Mouse (Mus musculus) stomach, postnatal 0 days (tissue): ENCODE data around the gene Tdp1.

Source experiments
- CTCF ChIP-seq: IDR thresholded peaks from 2 replicates; pipeline ENCODE4 v1.5.1; 2016; ENCODE audit warnings: antibody characterized with exemption, low read depth, mild to moderate bottlenecking, moderate library complexity
- EP300 ChIP-seq: optimal IDR thresholded peaks from 2 replicates; pipeline ENCODE3; 2016; ENCODE audit warnings: antibody characterized with exemption

GRCm38 (mm10) chr12:99988144-99988543 lies 103.8 kb downstream of the Tdp1 start:
- no peak for TF ChIP-seq CTCF
- no peak for TF ChIP-seq EP300
